Mouse (Mus musculus) lung, embryonic 14.5 days (tissue): ENCODE data around the gene 6030468B19Rik. TPM values are rescaled to one million over a fixed set of nuclear protein-coding genes. Genes with fewer than 3 reads are reported as not detected.

ENCODE experiments used
- ATAC-seq: fragments of 200-750 bp; cut with Nextera tagmentation; 2 replicates; pipeline ENCODE4 v1.8.0; 2017; ENCODE audit warnings: mild to moderate bottlenecking, moderate TSS enrichment, moderate library complexity; ENCODE audit not compliant: insufficient read depth
- DNase-seq: peaks from one replicate; pipeline ENCODE4 v3.0.0-alpha.2; 2015
- H3K27ac ChIP-seq: fragments of 300-500 bp; sonication (generic); 2 replicates; pipeline ENCODE4 v1.5.1; 2014; ENCODE audit warnings: low read depth, mild to moderate bottlenecking, moderate library complexity
- H3K27me3 ChIP-seq: fragments of 300-500 bp; sonication (generic); 2 replicates; pipeline ENCODE4 v1.6.1; 2014; ENCODE audit warnings: low read length, control low read depth; ENCODE audit not compliant: insufficient read depth
- H3K36me3 ChIP-seq: fragments of 300-500 bp; sonication (generic); 2 replicates; pipeline ENCODE4 v1.6.1; 2014; ENCODE audit warnings: control low read depth; ENCODE audit not compliant: insufficient read depth
- H3K4me1 ChIP-seq: fragments of 300-500 bp; sonication (generic); 2 replicates; pipeline ENCODE4 v1.6.1; 2014; ENCODE audit warnings: antibody characterized with exemption, control low read depth; ENCODE audit not compliant: insufficient read depth
- H3K4me2 ChIP-seq: fragments of 300-500 bp; sonication (generic); 2 replicates; pipeline ENCODE4 v1.6.1; 2014; ENCODE audit warnings: mild to moderate bottlenecking
- H3K4me3 ChIP-seq: fragments of 300-500 bp; sonication (generic); 2 replicates; pipeline ENCODE4 v1.5.1; 2014; ENCODE audit warnings: low read depth, low read length
- H3K9ac ChIP-seq: fragments of 300-500 bp; sonication (generic); 2 replicates; pipeline ENCODE4 v1.6.1; 2014
- H3K9me3 ChIP-seq: fragments of 300-500 bp; sonication (generic); 2 replicates; pipeline ENCODE4 v1.6.1; 2016; ENCODE audit warnings: low read depth, low read length, control low read depth
- CTCF ChIP-seq: IDR thresholded peaks from 2 replicates; pipeline ENCODE4 v1.5.1; 2016; ENCODE audit warnings: antibody characterized with exemption, low read depth
- WGBS: fragments of 180-500 bp; shearing (Covaris S2); extraction: QIAGEN DNeasy Blood & Tissue Kit; methylation state at CpG from one replicate; pipeline ENCODE4 v1.1.7; 2014; 5-methylcytosine and 5-hydroxymethylcytosine counted together
- polyA plus RNA-seq: library from polyadenylated mRNA; unstranded; fragments of >200 nt; fragmentation: Nextera tagmentation; extraction: Ambion mirVana; gene quantifications from 2 replicates; pipeline ENCODE4 v1.2.1, GENCODE M21; 2014

Gene 6030468B19Rik
- 0.22 and 0.23 TPM in 2 replicates for polyA plus RNA-seq

DNA sequence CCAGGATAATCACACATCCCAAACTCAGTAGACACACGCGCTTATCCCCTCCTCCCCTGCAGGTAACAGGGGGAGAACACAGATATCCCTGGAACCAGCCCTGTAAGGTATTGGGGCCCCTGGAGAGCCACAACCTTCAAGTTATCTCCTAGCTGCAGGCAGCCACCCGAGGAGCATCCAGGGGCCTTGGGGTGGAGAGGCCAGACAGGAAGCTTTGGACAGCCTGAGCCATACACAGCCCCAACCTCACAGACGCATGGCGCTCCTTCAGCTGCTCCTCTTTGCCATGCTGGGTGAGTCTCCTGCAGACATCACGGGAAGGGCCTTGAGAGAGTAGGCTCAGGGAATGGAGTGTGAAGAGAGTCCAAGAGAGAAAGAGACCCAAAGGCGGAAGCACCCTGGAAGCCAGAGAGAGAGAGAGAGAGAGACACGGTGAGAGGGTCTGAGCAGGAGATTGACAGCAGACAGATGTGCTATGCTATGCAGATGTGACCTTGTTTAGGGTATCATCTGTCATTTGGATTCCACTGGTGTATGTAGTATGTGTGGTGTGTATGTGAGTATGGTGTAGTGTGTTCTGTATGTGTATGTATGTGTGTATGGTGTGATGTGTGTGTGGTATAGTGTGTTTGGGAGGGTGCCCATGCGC lies at the start of gene 6030468B19Rik:
Gene 6030468B19Rik, plus strand, starts transcription at position 150 of the 649 bp plus-strand sequence.
- no peak within 1 kb of the TSS for H3K27ac ChIP-seq
- no peaks in the 10 kb centered on the region for H3K36me3 ChIP-seq
- no peaks in the 10 kb centered on the region for H3K4me1 ChIP-seq
- ATAC-seq (peak; percentile 63; the same call in 1 of the 2 replicates), DNase-seq (no peak)
- 47% methylated on average over 9 of the region's 9 CpGs for WGBS
- no peaks in the 10 kb centered on the region for H3K27me3 ChIP-seq
- H3K9me3 ChIP-seq = no peaks in the 10 kb centered on the region
- H3K4me2 ChIP-seq = peak within 1 kb of the TSS; percentile 12; the same call in 1 of the 2 replicates
- TF ChIP-seq CTCF = no peak
- no peak within 1 kb of the TSS; the same call in none of the 2 replicates for H3K9ac ChIP-seq
- peak within 1 kb of the TSS; percentile 5; the same call in 1 of the 2 replicates for H3K4me3 ChIP-seq

GRCm38 (mm10) chr11:117748628-117749027 lies 48.8 kb upstream of the 6030468B19Rik start:
- no peaks in the 10 kb centered on the region for H3K9me3 ChIP-seq
- H3K27ac ChIP-seq = no peak overlapping the region
- no peak for TF ChIP-seq CTCF
- no peak overlapping the region for H3K9ac ChIP-seq
- 78% methylated on average over 4 of the region's 4 CpGs for WGBS
- H3K36me3 ChIP-seq = peaks cover 93% of the 10 kb centered on the region
- no peaks in the 10 kb centered on the region for H3K27me3 ChIP-seq
- no peak overlapping the region for H3K4me2 ChIP-seq
- DNase-seq = no peak
- H3K4me1 ChIP-seq = no peaks in the 10 kb centered on the region
- no peak overlapping the region for H3K4me3 ChIP-seq
- no peak for ATAC-seq

DNA sequence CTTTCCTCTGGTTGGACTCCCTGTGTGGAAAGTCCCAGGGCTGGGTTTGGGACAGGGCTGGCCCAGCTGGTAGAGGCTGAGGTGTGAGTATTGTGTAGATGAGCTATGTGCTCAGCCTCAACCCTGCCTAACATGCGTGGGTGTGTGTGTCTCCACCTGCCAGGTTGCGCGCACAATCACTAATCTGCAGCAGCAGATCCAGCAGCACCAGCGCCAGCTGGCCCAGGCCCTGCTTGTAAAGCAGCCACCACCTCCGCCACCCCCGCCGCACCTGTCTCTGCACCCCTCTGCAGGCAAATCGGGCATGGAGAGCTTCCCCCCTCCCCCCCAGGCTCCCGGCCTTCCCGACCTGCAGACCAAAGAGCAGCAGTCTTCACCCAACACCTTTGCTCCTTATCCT lies 48.0 kb upstream of the 6030468B19Rik start:
- no peak overlapping the region for H3K27ac ChIP-seq
- H3K4me2 ChIP-seq = no peak overlapping the region
- 92% methylated on average over 10 of the region's 10 CpGs for WGBS
- H3K4me3 ChIP-seq = no peak overlapping the region
- TF ChIP-seq CTCF = no peak
- ATAC-seq (no peak), DNase-seq (no peak)
- no peaks in the 10 kb centered on the region for H3K27me3 ChIP-seq
- H3K9me3 ChIP-seq = no peaks in the 10 kb centered on the region
- H3K9ac ChIP-seq = no peak overlapping the region
- peaks cover 93% of the 10 kb centered on the region for H3K36me3 ChIP-seq
- H3K4me1 ChIP-seq = no peaks in the 10 kb centered on the region

DNA sequence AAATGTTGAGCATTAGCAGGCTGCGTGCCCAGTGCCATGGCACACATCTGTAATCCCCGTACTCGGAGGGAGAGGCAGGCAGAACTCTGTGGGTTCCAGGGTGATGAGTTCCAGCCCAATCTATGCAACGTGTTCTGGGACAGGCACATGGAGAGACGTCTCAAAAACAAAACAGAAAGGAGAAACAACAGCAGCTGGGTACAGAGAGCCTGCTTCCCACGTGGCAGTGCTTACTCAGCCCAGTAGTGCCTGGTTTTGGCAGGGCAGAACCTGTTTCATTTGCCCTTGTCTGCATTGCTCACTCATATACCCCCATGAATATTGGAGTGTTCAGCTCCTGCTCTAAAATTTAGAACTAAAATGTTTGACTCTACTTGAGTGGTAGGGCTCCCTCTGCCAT lies 45.9 kb upstream of the 6030468B19Rik start:
- Histone ChIP-seq H3K36me3 (peaks cover 94% of the 10 kb centered on the region), H3K27me3 (no peaks in the 10 kb centered on the region), H3K9me3 (no peaks in the 10 kb centered on the region), H3K9ac (no peak overlapping the region), H3K27ac (no peak overlapping the region), H3K4me1 (no peaks in the 10 kb centered on the region), H3K4me2 (no peak overlapping the region), H3K4me3 (no peak overlapping the region)
- TF ChIP-seq CTCF = no peak
- 81% methylated on average over 6 of the region's 6 CpGs for WGBS
- DNase-seq (no peak), ATAC-seq (no peak)

- Histone ChIP-seq H3K27me3 (no peaks in the 10 kb centered on the region), H3K4me3 (no peak overlapping the region), H3K27ac (no peak overlapping the region), H3K9me3 (no peaks in the 10 kb centered on the region), H3K9ac (no peak overlapping the region), H3K36me3 (peaks cover 94% of the 10 kb centered on the region), H3K4me1 (no peaks in the 10 kb centered on the region), H3K4me2 (no peak overlapping the region)
- DNase-seq (no peak), ATAC-seq (no peak)
- TF ChIP-seq CTCF = no peak
- WGBS = 95% methylated on average over 7 of the region's 7 CpGs
Measured at GRCm38 (mm10) chr11:117755891-117756290, 41.6 kb upstream of the 6030468B19Rik start.

DNA sequence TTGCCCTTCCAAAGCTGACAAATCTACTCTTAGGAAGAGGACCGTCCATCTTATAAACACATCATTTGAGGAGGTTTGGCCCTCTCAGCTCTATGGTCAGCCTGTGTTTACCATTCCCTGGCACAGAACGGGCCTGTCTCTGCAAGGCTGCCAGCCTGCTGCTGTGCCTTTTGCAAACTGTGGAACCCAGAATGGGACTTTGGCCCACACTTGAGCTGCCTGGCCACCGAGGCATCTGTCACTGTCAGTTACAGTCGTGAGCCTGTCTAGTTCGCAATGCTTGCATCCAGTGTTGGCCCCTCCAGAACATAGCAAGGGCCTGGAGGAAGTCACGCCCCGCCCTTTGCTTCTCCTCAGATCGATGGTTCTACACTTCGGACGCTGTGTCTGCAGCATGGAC lies 38.2 kb upstream of the 6030468B19Rik start:
- Histone ChIP-seq H3K27ac (no peak overlapping the region), H3K4me3 (no peak overlapping the region), H3K4me2 (no peak overlapping the region), H3K9ac (no peak overlapping the region), H3K36me3 (peaks cover 89% of the 10 kb centered on the region), H3K9me3 (no peaks in the 10 kb centered on the region), H3K4me1 (no peaks in the 10 kb centered on the region), H3K27me3 (no peaks in the 10 kb centered on the region)
- DNase-seq = no peak
- no peak for ATAC-seq
- no peak for TF ChIP-seq CTCF
- 81% methylated on average over 10 of the region's 10 CpGs for WGBS

DNA sequence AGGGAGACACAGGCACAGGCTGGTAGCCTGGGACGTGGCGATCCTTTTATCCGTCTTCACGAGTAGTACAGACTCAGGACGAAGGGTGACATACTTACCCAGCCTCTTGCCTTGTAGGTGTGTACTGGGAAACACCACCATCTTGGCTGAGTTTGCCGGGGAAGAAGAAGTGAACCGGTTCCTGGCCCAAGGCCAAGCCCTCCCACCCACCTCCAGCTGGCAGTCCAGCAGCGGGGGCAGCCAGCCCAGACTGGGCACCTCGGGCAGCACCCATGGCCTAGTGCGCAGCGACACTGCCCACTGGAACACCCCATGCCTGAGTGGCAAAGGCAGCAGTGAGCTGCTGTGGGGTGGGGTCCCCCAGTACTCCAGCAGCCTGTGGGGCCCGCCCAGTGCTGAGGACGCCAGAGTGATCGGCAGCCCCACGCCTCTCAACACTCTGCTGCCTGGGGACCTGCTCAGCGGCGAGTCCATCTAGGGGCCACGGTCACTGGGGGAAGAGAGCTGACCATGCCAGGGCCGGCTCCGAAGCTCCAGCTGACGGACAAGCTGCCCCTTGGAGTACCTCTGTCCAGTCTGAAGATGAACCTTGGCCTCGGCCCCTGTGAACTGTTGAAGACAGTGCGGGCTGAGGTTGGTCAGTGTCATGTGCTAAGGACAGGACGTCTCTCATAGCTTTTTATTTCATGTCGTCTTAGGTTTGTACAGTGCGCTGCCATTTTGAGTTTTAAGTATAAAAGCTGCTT lies 36.9 kb upstream of the 6030468B19Rik start:
- TF ChIP-seq CTCF = no peak
- Histone ChIP-seq H3K4me1 (no peaks in the 10 kb centered on the region), H3K4me3 (no peak overlapping the region), H3K4me2 (no peak overlapping the region), H3K36me3 (peaks cover 87% of the 10 kb centered on the region), H3K9ac (no peak overlapping the region), H3K9me3 (no peaks in the 10 kb centered on the region), H3K27ac (no peak overlapping the region), H3K27me3 (no peaks in the 10 kb centered on the region)
- 87% methylated on average over 26 of the region's 26 CpGs for WGBS
- DNase-seq (no peak), ATAC-seq (no peak)
